Mouse (Mus musculus) cerebellum, postnatal 36 days (tissue): Measurements from ENCODE around the gene Cfap46.
"Not testable (repeated sequence)": the region's sequence is repeated elsewhere in the genome, so short reads cannot be mapped to it uniquely, and the experiment has no call there.

Source experiments
- DNase-seq, 2 experiments: peaks; one replicate each; pipeline ENCODE4 v3.0.0; 2021 to 2022; ENCODE audit warnings: mixed read lengths in 2 of 2

Gene Cfap46

DNA sequence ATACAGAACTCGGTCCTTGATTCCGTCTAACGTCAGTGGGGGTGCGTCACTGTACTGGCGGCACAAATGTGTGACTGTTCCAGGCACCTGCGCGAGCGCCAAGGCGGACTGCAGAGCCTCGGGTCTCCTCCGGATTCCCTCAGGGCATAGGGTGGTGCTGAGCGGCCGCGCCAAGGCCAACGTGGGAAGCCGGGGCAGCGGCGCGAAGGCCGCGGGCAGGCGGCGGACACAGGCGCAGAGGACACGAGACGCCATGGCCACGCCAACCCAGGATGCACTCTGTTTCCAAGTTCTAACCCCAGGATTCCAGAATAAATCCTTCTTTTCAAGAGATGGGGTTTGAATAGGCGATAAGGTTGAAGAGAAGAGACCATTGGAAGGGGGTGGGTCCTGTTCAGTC lies 23.7 kb downstream of the Cfap46 start:
- DNase-seq, result not testable (repeated sequence)

DNA sequence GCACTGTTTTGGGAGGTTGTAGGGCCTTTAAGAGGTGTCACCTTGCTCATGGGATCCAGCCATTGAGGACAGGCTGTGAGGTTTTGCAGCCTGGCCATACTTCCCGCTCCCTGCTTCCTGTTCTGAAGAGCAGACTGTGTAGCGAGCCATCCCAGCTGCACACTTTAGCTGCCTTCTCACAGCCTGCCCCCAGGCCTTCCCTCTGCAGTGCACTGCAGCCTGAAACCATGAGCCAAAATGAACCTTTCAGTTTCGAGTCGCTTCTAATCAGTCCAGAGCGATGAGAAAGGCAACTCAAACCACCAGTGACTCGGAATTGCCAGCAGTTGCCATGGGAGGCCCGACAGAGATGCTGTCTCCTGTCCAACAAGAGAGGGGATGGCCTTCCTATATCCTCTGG lies 33.9 kb downstream of the Cfap46 start:
- no peak for DNase-seq

DNA sequence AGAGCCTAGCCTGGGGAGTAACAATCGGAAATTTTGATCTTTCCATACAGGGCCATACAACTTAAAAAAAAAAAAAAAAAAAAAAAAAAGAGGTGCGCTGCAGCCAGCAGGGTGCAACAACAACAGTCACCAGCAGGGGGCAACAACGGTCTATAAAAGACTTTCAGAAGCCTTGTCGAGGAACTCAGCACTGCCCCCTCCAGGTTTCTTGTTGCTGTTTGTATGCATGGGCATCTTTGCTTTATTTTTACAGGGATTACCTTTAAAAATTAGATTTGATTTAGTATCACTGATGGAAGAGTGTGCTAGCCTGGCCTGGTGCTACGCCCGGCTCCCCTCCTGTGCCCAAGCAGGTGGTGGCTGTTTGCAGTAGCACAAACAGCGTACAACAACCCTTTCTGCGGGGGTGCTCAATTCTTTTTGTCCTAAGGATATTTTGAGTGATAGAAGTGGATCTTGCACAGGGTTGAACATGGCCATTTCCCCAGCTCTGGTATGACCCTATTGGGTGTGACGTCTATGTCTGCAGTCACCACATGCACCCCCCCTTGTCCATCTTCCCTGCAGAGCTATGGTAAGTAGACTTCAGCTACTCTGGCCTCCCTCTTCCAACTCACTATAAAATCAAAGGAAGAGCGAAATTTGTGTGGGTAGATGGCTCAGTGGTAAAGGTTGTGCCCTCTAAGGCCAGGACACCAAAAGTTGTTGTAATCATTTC lies 35.4 kb downstream of the Cfap46 start:
- peak; percentile 92 to 97 for DNase-seq

DNA sequence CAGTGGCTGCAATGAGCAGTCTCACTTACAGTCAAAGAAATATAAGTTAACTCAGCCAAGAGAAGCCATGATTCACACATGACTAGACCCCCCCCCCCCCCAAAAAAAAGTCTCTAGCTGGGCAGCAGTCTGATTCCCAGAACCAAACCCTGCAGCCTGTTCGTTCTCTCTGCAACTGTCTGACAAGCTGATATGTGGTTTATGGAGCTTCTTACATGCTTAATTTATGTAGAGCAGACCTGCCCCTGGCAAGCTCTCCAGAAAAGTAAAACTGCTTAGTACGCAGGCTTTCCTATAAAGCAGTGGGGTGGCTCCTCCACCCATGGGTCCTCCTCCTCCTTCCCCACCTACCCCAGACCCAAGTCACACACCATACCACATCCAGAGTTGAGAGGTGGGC lies 50.2 kb downstream of the Cfap46 start:
- DNase-seq, result no peak

DNA sequence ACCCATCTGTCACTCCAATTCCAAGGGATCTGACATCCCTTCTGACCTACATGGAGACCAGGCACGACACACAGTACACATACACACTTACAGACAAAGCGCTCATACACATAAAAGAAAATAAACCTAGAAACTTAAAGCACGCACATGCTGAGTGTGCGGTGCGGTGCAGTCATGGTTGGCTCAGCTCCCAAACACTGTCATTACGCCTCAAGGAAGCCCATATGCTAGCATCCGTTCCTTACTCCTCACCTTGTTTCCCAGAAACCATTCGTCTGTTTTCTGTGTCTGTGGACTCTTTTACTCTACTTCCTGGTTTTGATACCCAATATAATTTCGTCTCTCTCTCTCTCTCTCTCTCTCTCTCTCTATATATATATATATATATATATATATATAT lies 58.5 kb downstream of the Cfap46 start:
- DNase-seq, result no peak

DNA sequence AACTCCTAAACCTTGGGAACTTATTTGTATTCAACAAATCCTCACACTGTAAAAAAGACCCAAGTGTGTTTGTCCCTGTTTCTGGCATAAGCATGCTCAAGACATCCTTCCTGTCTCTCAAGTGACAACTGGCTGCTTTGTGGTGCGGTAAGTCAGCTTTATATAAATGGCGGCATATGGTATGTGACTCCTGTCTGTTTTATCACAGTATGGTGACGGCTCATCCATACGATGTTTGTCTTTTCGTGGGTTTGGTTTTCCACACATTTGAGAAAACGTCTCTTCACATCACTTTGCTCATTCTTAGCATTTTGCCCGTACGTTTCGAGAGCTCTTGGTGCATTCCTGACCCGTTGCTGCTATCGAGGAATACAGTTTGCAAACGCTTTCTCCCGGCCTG lies 61.0 kb downstream of the Cfap46 start:
- DNase-seq, result no peak

DNA sequence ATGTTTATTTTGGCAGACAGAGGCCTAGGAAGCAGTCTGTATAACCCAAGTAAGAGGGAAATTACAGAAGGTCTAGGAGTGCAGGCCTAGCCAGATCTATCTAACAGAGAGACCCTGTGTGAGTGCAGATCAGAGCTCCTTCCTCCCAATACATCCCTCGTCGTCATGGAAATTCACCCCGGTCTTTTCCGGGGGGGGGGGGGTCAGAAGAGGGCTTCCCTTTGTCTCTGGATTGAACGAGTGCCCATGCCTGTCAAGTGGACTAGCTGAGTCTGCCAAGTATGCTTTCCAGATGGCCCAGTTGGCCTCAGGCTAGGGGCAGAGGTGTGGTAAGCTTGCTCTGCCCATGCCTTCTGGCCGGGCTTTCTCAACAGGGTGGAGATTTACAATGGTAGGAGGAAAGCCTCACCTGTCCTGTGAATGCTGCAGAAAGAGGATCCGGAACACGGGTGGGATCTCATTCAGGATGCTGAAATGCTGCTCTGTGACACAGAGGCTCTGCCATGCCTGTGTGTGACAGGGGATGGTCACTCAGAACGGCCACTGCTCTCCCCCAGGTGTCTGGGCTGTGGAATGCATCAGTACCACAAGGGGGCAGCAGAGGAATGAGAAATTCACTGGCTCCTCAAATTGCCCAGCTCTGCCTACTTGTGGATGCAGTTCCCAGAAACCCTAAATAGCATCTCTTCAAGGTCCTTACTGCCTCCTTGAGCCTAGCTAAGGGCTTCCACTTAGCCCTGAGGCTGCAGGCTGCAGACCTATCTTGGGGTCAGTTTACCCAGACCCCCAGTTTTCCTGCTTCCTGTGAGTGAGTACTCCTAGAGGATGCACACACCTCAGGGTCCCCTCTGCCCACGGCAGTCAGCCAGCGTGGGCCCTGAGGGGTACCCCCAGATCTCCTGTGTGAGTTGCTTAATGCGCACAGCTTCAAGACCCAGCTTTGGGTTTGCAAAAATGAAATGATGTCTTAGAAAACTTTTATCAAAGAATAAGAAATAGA lies 67.5 kb downstream of the Cfap46 start:
- peak; percentile 72 to 79 for DNase-seq

DNA sequence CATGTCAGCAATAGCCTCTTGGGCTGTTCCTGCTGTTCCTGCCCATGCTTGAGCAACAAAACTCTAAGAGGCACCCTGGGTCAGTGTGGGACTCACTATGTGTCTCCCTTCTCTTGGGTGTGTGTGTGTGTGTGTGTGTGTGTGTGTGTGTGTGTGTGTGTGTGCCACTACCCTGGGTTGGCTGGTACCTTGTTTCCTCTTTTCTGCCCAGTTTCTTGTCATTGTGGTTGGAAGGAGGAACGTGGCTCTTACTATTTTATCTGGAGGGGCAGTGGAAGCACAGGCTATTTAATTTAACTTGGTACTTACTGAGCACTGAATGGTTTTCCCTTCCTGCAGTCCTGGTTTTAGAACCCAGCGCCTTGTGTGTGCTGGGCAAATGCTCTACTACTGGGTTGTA lies 73.3 kb downstream of the Cfap46 start:
- no peak for DNase-seq

DNA sequence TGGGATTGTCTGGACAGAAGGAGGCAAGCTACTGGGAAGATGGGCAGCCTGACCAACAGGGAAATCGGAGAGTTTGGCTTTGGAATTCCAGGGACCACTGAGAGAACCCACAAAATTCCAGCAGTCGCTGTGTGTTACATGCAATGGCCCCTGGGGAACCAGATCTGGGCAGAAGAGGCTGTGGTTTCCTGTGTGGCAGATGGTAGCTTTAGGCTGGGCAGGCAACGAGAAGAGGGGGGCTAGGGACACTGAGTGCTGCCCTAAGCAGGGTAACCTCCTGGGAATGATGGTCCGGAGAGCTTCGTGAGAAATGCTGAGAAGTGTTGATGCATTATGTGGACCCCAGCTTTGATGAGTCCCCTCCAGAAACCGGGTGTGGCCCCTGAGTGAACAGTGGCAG lies 87.8 kb downstream of the Cfap46 start:
- no peak for DNase-seq

DNA sequence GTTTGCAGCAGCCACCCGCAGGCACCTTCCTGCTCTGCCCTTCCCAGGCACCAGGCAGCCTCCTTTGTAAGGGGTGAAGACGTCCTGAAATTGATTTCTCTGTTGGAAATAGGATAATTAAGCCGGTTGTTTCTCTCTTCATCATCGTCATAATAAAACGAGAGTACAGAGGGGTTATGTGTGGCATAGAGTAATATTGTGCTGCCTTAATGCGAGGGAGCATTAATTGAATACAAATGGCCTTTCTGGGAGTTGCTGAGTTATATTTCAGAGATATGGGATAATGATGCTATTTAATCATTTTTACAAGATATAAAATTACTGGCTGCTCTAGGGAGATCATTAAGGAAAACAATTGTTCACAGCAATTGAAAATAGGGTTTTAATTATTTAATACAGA lies 88.3 kb downstream of the Cfap46 start:
- DNase-seq, result no peak

DNA sequence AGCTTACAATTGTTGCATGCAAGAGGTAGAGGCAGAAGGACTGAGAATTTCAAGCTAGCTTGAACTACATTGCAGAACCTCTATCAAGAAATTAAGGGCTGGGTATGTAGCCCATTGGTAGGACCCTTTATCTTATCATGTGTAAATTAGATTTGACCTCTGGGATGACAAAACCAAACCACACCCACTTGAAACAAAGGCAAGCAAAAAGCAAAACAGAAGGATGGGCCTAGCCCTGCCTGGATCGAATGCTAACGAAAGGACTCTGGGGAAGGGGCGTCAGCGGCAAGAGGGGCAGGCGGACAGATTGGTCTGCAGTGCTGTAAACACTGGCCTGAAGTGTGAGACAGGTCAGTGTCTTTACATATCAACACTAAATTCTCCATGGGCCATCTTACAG lies 92.3 kb downstream of the Cfap46 start:
- no peak for DNase-seq

DNA sequence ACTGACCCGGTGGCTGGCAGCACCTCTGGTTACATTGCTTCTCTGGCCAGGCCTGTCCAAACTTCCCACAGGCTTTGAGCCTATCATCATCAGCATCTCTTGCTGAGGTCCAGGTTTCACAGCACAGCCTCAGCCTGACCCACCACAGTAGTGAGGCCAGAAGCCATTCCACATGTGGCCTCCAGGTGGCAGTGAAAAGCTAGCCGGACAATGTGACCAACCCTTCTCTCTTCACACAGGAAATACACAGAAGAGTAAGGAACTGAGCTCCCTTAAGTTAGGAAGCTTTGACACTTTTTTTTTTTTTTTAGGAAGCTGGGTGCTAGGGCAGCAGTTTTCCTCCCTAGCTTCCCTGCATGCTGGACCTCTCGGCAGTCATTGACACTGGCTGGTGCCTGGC lies 93.3 kb downstream of the Cfap46 start:
- DNase-seq, result peak; percentile 41 to 47

DNA sequence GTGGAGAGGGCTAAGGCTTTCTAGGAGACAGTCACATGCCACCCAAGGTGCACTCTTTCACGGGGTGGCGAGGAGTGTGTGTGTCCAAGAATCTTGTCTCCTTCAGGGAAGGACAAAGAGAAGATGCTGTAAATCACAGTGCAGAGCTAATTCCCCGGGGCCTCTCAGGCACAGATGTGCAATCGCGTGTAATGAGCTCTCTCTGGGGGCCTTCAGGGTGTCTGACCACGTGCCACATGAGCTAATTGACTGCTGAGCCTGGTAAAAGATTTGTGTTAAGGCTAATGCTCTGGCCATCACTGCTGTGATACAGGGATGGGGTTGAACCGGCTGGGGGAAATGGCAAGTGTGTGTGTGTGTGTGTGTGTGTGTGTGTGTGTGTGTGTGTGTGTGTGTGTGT lies 95.7 kb downstream of the Cfap46 start:
- no peak for DNase-seq

DNA sequence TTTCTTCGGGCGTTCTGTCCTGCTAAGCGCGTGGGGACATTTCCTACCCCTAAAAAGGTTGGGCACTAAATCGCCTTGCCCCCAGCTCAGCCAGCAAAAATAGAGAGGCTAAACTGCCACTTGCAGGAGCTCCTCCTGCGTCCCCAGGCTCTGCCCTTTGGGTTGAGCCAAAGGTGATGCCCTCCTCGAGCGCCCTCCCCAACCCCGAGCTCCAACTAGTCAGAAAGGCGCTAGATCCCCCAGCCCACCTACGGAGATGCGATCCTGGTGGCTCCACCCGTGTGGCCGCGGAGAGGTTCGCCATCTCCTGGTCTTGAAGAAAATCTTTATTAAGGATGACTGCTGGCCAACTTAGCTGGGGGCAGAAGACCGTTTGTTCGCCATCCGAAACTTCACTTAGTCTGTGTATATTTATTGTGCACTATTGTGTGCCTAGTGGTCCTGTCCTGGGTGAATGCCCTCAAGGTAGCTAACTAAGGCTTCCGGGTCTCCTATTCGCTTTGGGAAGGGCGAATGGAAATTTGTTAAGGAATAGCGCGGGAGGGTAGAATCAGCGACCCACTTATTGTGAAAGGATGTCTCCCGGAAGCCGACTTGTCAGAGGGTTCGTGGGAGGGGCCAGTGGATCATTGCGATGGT lies 98.3 kb downstream of the Cfap46 start:
- no peak for DNase-seq

DNA sequence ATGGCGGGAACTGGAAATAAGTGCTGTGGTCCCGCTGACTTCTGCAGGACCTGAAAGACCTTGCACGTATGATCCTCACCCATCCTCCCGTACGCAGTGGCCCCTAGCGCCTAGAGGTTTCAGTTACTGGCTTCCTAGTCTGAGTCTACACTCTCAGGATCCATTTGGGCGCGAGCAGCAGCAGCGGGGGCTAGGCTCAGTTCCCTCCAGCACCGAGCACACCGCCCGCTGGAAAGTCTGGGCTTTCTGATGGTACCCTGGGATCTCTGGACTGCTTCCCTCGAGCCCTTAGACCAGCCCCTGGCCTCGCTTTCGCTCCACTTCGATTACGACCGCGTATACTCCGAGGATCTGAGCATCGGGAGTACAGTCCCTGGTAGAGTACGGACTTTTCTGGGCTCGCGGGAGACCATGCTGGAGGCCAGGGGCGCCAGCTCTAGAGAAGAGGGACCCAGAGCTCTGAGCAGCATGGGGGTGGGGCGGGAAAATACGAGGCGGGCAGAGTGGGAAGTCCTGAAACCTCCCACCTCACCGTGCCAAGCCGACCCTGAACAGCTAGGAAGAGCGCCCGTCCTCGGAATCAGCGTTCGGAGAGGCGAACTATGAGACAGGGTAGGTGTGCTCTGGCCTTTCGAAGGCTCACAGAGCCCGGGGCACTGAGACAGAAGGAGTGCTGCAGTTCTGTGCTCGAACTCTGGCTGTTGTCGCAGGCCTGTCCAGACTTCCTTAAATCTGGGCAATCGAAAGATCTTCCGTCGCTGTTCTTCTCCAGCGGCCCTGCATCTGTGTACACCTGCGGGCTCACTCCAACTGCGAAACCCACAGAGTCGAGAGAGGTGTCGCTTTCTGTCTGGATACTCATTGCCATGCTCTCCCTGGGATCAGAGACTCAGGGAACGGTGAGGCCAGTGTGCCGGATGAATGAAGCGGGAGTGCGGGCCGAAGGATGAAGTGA lies 99.1 kb downstream of the Cfap46 start:
- peak; percentile 19 to 28 for DNase-seq

DNA sequence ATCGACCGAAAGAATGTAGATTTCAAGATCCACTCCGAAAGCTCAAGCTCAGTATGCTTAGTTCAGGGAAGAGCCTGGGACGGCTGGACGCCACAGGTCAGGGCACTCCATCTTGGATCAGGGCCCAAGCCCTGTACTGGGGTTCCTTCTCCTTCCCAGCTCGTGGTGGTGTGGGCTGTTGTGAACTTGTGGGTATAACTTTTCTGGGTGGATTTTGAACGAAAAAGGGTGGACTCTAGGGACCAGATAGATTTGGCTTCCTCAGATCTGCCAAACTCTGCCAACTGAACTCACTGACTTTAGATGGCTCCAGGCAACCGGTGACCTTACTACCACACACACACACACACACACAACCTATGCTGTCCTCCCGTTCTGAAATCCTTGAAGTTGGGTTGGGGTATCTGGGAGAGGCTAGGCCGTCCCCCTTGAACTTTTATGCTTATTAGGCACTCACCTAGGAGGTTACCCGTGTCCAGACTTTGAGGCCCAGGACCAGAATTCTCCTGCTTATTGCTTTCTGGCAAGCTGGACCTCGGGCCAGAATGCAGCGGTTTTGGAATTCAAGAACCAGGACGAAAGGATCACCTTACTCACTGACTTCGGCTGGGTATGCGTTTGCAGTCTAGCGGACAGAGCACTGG lies 100.4 kb downstream of the Cfap46 start:
- DNase-seq, result no peak

DNA sequence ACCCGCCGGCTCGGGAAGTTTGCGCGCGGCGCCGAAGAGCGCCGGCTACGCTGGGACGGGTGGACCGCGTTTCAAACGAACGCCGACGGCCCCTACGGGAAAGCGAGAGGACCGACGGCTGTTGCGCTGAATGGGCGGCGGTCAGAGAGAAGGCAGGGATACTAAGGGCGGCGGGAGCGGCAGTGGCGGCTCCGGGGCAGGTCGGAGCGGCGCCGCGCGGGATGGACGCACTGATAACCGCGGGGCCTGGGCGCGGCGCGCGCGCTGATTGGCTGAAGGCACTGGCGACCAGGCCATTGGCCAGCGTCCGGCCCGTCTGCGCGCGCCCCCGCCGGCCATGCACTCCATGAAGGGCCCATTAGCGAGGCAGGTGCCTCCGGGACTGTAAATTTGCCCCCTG lies 101.0 kb downstream of the Cfap46 start, which contains the start of gene Nkx6-2:
Gene Nkx6-2 (minus strand): TSS at position 203 of the 400 bp plus-strand sequence.
- peak; percentile 37 to 50 for DNase-seq

DNA sequence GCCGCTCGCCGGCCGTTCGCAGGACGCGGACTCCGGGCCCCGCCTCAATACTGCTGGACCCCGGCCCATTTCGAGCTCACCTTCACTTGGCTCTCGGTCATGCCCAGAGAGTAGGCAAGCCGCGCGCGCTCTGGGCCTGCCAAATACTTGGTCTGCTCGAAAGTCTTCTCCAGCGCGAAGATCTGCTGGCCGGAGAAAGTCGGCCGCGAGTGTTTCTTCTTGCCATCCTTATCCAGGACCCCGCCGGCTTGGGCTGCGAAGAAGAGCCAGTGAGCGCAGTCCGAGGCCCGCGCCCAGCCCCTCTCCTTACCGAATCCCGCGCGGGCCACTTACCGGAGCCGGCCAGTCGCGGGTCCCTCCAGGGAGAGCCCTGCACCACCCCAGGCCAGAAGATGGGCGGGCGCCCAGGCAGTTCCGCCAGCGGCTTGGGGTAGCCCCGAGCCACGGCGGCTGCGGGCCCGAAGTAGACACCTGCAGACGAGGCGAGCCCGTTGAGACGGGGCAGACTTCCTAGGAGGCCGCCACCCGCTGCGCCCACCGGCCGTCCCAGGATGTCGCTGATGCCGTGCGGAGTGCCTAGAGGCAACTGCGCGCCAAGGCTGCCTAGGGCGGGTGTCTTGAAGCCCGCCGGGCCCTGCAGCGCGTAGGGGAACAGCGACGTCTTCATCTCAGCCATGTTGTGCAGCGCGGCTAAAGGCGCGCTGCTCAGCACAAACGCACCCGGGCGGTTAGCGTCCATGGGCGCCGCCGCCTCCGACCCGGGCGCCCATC lies 101.6 kb downstream of the Cfap46 start:
- peak; percentile 20 to 24 for DNase-seq

DNA sequence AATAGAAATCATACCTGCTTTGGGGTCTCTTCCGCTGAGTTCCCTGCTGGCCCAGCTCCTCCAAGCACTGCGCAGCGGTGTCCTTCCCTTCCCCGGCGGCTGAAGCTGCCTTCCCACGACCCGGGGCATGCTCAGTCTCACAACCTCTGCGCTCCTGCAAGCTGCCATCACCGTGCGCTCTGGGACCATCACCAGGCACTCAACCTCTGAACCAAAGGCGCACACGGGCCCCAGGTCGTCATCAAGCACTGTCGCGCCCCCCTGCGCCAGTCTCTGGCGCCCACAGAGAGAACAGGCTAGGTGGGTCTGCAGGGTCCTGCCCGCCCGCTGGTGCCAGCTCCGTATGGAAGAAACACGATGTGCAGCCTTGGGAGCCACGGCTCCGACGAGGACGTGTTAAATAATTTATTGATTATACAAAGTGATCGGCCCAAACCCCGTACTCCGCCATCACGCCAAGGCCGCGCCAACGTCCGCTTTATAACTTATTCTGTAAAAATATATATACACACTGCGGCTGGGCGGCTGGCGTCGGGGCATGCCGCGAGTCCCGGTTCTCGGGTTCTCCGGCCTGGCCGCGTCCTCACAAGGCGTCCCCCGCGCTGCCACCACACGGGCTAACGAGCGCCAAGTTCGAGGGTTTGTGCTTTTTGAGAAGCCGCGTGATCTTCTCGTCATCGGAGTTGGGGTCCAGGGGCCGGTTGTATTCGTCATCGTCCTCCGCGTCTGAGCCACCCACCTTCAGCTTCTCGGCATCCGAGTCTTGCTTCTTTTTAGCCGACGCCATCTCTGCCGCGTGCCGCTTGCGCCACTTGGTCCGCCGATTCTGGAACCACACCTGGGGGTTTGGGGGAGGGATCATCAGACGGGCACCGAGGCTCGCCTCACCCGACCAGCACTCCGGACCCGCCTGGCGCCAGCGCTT lies 102.5 kb downstream of the Cfap46 start:
- DNase-seq, result peak in 1 of 2 experiments; percentile 15
